Mouse (Mus musculus): ENCODE data around the gene Enox1. TPM values are rescaled to one million over a fixed set of nuclear protein-coding genes. Genes with fewer than 3 reads are reported as not detected.
"Not testable (repeated sequence)": the region's sequence is repeated elsewhere in the genome, so short reads cannot be mapped to it uniquely, and the experiment has no call there.

The Enox1 gene
- total RNA-seq, 2 experiments from 2014 or later: 3.8 to 4.2 TPM

GRCm38 (mm10) chr14:77511137-77511870 is 354.7 kb downstream of the Enox1 start:
- DNase-seq: no peak

GRCm38 (mm10) chr14:77518017-77518416 is 361.5 kb downstream of the Enox1 start:
- DNase-seq: no peak

GRCm38 (mm10) chr14:77518941-77519695 is 362.6 kb downstream of the Enox1 start:
- DNase-seq: no peak

GRCm38 (mm10) chr14:77519701-77520100 is 363.1 kb downstream of the Enox1 start:
- DNase-seq: no peak

- DNase-seq: no peak
Observed at GRCm38 (mm10) chr14:77524303-77524702, 367.7 kb downstream of the Enox1 start.

- DNase-seq: no peak
Observed at GRCm38 (mm10) chr14:77526262-77526661, 369.7 kb downstream of the Enox1 start.

GRCm38 (mm10) chr14:77529201-77529600 is 372.6 kb downstream of the Enox1 start:
- no peak for DNase-seq

GRCm38 (mm10) chr14:77529621-77530020 is 373.1 kb downstream of the Enox1 start:
- no peak for DNase-seq

GRCm38 (mm10) chr14:77533638-77534037 is 377.1 kb downstream of the Enox1 start:
- DNase-seq: no peak

- no peak for DNase-seq
Observed at GRCm38 (mm10) chr14:77534120-77534519, 377.6 kb downstream of the Enox1 start.

- DNase-seq: no peak
Observed at GRCm38 (mm10) chr14:77536592-77536991, 380.0 kb downstream of the Enox1 start.

- DNase-seq: not testable (repeated sequence)
Observed at GRCm38 (mm10) chr14:77539563-77539962, 383.0 kb downstream of the Enox1 start.

GRCm38 (mm10) chr14:77541925-77542324 is 385.4 kb downstream of the Enox1 start:
- no peak for DNase-seq

GRCm38 (mm10) chr14:77546531-77547274 is 390.1 kb downstream of the Enox1 start:
- DNase-seq: no peak

GRCm38 (mm10) chr14:77547351-77547750 is 390.8 kb downstream of the Enox1 start:
- no peak for DNase-seq

- no peak for DNase-seq
Observed at GRCm38 (mm10) chr14:77548963-77549362, 392.4 kb downstream of the Enox1 start.

- DNase-seq: no peak
Observed at GRCm38 (mm10) chr14:77557446-77558070, 401.0 kb downstream of the Enox1 start.

GRCm38 (mm10) chr14:77558910-77559309 is 402.3 kb downstream of the Enox1 start:
- no peak for DNase-seq

- no peak for DNase-seq
Observed at GRCm38 (mm10) chr14:77559792-77560191, 403.2 kb downstream of the Enox1 start.

- no peak for DNase-seq
Observed at GRCm38 (mm10) chr14:77561808-77562583, 405.4 kb downstream of the Enox1 start.

GRCm38 (mm10) chr14:77563922-77564321 is 407.4 kb downstream of the Enox1 start:
- DNase-seq: no peak
